Mouse (Mus musculus): ENCODE measurements at regions not wholly inside any gene's neighbourhood (a gene's known extent, or its start where the extent isn't known, plus 50 kb on each side); places are given as distances from the start of the nearest gene placed in this dataset.

- H3K9ac ChIP-seq (ENCODE audit: low read depth, low read length, severe bottlenecking) = no peak overlapping the region
- H3K4me3 ChIP-seq (replicated peaks; ENCODE audit: low read length) = no peak overlapping the region
- no peaks in the 10 kb centered on the region for H3K9me3 ChIP-seq (ENCODE audit: control insufficient read depth, low read length)
- H3K4me2 ChIP-seq (replicated peaks; ENCODE audit: low read depth, low read length, severe bottlenecking) = no peak overlapping the region
- no peaks in the 10 kb centered on the region for H3K36me3 ChIP-seq (ENCODE audit: control insufficient read depth, insufficient read depth, low read length)
- no peak overlapping the region for H3K27ac ChIP-seq (replicated peaks; ENCODE audit: low read depth, low read length)
- peak; percentile 87 for DNase-seq (ENCODE audit: low spot score)
- 70% methylated on average over 4 of the region's 4 CpGs for WGBS
- H3K4me1 ChIP-seq (ENCODE audit: control insufficient read depth, insufficient read depth, low read length) = no peaks in the 10 kb centered on the region
- H3K27me3 ChIP-seq (ENCODE audit: control insufficient read depth, insufficient read depth, low read length) = no peaks in the 10 kb centered on the region
- no peak for ATAC-seq (ENCODE audit: low FRiP score, low read depth)
- TF ChIP-seq POLR2A (IDR thresholded peaks at IDR 0.05; ENCODE audit: borderline replicate concordance, extremely low read depth, insufficient read depth, insufficient read length) = no peak
Measured at GRCm38 (mm10) chr4:74847332-74848053, 430.6 kb downstream of the Dmac1 start.

DNA sequence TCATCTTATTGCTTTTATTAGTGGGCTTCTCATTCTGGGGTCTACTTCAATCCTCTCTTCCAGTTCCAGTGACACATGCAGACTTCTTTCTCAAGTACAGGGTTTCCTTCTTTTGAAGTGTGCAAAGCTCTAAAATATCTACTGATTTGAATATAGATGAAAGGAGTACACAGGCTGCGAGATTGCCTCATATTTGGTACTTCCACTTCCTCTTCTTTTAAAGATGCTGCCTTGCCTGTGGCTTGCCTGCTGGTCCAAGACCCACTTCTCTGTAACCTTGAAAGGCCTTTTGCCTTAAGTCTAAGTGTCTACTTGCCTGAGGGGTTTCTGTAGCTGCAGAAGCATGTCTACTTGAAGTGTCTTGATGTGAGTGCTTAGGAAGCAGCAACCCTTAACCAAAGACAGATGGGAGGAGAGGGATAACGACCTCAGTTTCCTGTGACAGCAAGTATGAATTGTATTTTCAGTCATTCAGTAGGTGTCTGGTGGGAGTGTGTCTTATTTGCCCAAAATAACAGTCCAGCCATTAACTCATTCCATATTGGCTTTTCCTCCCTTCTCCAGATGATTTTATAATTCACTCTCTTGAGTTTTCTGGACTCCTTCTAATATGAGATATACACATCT is 479.8 kb downstream of the Dmac1 start:
- Histone ChIP-seq H3K4me2 (replicated peaks; ENCODE audit: low read depth, low read length, severe bottlenecking) (no peak overlapping the region), H3K27ac (replicated peaks; ENCODE audit: low read depth, low read length) (no peak overlapping the region), H3K4me3 (replicated peaks; ENCODE audit: low read length) (no peak overlapping the region), H3K4me1 (ENCODE audit: control insufficient read depth, insufficient read depth, low read length) (no peaks in the 10 kb centered on the region), H3K36me3 (ENCODE audit: control insufficient read depth, insufficient read depth, low read length) (no peaks in the 10 kb centered on the region), H3K9me3 (ENCODE audit: control insufficient read depth, low read length) (no peaks in the 10 kb centered on the region), H3K27me3 (ENCODE audit: control insufficient read depth, insufficient read depth, low read length) (no peaks in the 10 kb centered on the region), H3K9ac (ENCODE audit: low read depth, low read length, severe bottlenecking) (no peak overlapping the region)
- ATAC-seq (ENCODE audit: low FRiP score, low read depth) (no peak), DNase-seq (ENCODE audit: low spot score) (no peak)
- 35% methylated on average over 2 of the region's 2 CpGs for WGBS
- TF ChIP-seq POLR2A (IDR thresholded peaks at IDR 0.05; ENCODE audit: borderline replicate concordance, extremely low read depth, insufficient read depth, insufficient read length) = no peak

DNA sequence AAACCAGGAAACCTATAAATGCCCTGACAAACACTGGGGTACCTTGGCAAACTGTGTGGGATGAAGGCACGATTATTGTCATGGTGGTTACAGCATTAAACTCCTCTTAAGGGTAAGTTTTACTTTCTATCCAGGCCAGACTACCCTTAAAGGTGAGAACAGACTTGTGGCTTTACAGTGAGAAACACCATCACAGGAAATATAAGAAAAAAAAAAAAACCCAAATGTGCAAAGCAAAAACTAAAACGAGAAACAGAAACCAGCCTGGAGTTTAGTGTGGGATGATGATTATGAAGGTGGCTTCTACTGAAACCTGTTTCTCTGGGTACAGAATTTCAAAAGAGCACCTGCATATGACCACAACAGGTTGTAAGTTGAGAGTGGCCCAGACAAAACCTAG is 480.6 kb downstream of the Dmac1 start:
- H3K27me3 ChIP-seq (ENCODE audit: control insufficient read depth, insufficient read depth, low read length) = no peaks in the 10 kb centered on the region
- H3K4me2 ChIP-seq (replicated peaks; ENCODE audit: low read depth, low read length, severe bottlenecking) = no peak overlapping the region
- H3K4me1 ChIP-seq (ENCODE audit: control insufficient read depth, insufficient read depth, low read length) = no peaks in the 10 kb centered on the region
- no peak for ATAC-seq (ENCODE audit: low FRiP score, low read depth)
- no peak for DNase-seq (ENCODE audit: low spot score)
- WGBS = 49% methylated on average over 2 of the region's 2 CpGs
- no peak overlapping the region for H3K4me3 ChIP-seq (replicated peaks; ENCODE audit: low read length)
- H3K9ac ChIP-seq (ENCODE audit: low read depth, low read length, severe bottlenecking) = no peak overlapping the region
- no peaks in the 10 kb centered on the region for H3K9me3 ChIP-seq (ENCODE audit: control insufficient read depth, low read length)
- no peaks in the 10 kb centered on the region for H3K36me3 ChIP-seq (ENCODE audit: control insufficient read depth, insufficient read depth, low read length)
- no peak for TF ChIP-seq POLR2A (IDR thresholded peaks at IDR 0.05; ENCODE audit: borderline replicate concordance, extremely low read depth, insufficient read depth, insufficient read length)
- no peak overlapping the region for H3K27ac ChIP-seq (replicated peaks; ENCODE audit: low read depth, low read length)

GRCm38 (mm10) chr4:74796676-74797075 is 481.4 kb downstream of the Dmac1 start:
- H3K27me3 ChIP-seq (ENCODE audit: control insufficient read depth, insufficient read depth, low read length) = no peaks in the 10 kb centered on the region
- no peaks in the 10 kb centered on the region for H3K9me3 ChIP-seq (ENCODE audit: control insufficient read depth, low read length)
- ATAC-seq (ENCODE audit: low FRiP score, low read depth) (no peak), DNase-seq (ENCODE audit: low spot score) (no peak)
- no peak overlapping the region for H3K9ac ChIP-seq (ENCODE audit: low read depth, low read length, severe bottlenecking)
- no peak overlapping the region for H3K27ac ChIP-seq (replicated peaks; ENCODE audit: low read depth, low read length)
- TF ChIP-seq POLR2A (IDR thresholded peaks at IDR 0.05; ENCODE audit: borderline replicate concordance, extremely low read depth, insufficient read depth, insufficient read length) = no peak
- H3K4me3 ChIP-seq (replicated peaks; ENCODE audit: low read length) = no peak overlapping the region
- H3K4me1 ChIP-seq (ENCODE audit: control insufficient read depth, insufficient read depth, low read length) = no peaks in the 10 kb centered on the region
- no peaks in the 10 kb centered on the region for H3K36me3 ChIP-seq (ENCODE audit: control insufficient read depth, insufficient read depth, low read length)
- H3K4me2 ChIP-seq (replicated peaks; ENCODE audit: low read depth, low read length, severe bottlenecking) = no peak overlapping the region

DNA sequence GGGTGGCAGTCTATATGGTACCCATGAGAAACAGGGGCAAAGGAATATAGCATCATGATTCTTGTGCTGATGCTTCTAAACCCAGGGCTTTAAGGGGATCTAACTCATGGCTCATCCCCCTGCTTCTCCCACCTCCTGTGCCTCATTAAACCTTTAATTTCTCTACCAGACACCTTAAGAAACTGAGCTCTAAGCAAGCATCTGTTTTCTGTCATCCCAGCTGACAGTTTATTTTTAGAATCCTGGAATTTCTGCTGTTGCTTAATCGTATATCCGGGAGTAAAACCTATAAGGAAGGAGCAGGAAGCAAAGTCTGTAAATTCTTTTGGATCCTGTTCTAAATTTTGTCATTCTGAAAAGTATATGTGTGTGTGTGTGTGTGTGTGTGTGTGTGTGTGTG is 505.7 kb downstream of the Kdm4c start:
- Histone ChIP-seq H3K36me3 (ENCODE audit: control insufficient read depth, insufficient read depth, low read length) (no peaks in the 10 kb centered on the region), H3K27me3 (ENCODE audit: control insufficient read depth, insufficient read depth, low read length) (no peaks in the 10 kb centered on the region), H3K4me1 (ENCODE audit: control insufficient read depth, insufficient read depth, low read length) (0 out of 2 replicates have a peak, but pooled peaks cover 5% of the 10 kb centered on the region), H3K4me2 (replicated peaks; ENCODE audit: low read depth, low read length, severe bottlenecking) (no peak overlapping the region), H3K27ac (replicated peaks; ENCODE audit: low read depth, low read length) (no peak overlapping the region), H3K9me3 (ENCODE audit: control insufficient read depth, low read length) (no peaks in the 10 kb centered on the region), H3K4me3 (replicated peaks; ENCODE audit: low read length) (no peak overlapping the region), H3K9ac (ENCODE audit: low read depth, low read length, severe bottlenecking) (no peak overlapping the region)
- TF ChIP-seq POLR2A (IDR thresholded peaks at IDR 0.05; ENCODE audit: borderline replicate concordance, extremely low read depth, insufficient read depth, insufficient read length) = no peak
- DNase-seq (ENCODE audit: low spot score) (peak; percentile 25), ATAC-seq (ENCODE audit: low FRiP score, low read depth) (no peak; the same call in 1 of the 2 replicates)
- WGBS = 15% methylated on average over 2 of the region's 2 CpGs

All from limb, embryonic 14.5 days (tissue).